Mouse (Mus musculus): ENCODE measurements at regions not wholly inside any gene's neighbourhood (a gene's known extent, or its start where the extent isn't known, plus 50 kb on each side); places are given as distances from the start of the nearest gene placed in this dataset.
A peak's percentile ranks its signal among the peaks of the same experiment; 100 is the strongest.

- 77% methylated on average over 8 of the region's 8 CpGs for WGBS
- Histone ChIP-seq H3K27me3 (ENCODE audit: control insufficient read depth, insufficient read depth, low read length) (no peaks in the 10 kb centered on the region), H3K9ac (ENCODE audit: low read length) (no peak overlapping the region), H3K27ac (ENCODE audit: low read depth, low read length) (no peak overlapping the region), H3K9me3 (ENCODE audit: control insufficient read depth, low read length) (no peaks in the 10 kb centered on the region), H3K4me3 (ENCODE audit: low read depth, low read length) (no peak overlapping the region), H3K4me2 (no peak overlapping the region), H3K4me1 (ENCODE audit: control insufficient read depth, insufficient read depth, low read length) (no peaks in the 10 kb centered on the region), H3K36me3 (ENCODE audit: control insufficient read depth, insufficient read depth, low read length) (no peaks in the 10 kb centered on the region)
- no peak for DNase-seq (ENCODE audit: low spot score, missing footprints)
- ATAC-seq (ENCODE audit: low FRiP score), result no peak
Observed at GRCm38 (mm10) chr17:81201052-81201451, 136.2 kb upstream of the Thumpd2 start.

GRCm38 (mm10) chr17:81194006-81194405, 129.1 kb upstream of the Thumpd2 start:
- no peaks in the 10 kb centered on the region for H3K27me3 ChIP-seq (ENCODE audit: control insufficient read depth, insufficient read depth, low read length)
- H3K4me1 ChIP-seq (ENCODE audit: control insufficient read depth, insufficient read depth, low read length), result no peaks in the 10 kb centered on the region
- DNase-seq (ENCODE audit: low spot score, missing footprints) (no peak), ATAC-seq (ENCODE audit: low FRiP score) (no peak; the same call in 1 of the 2 replicates)
- WGBS, result 87% methylated on average over 10 of the region's 10 CpGs
- H3K4me3 ChIP-seq (ENCODE audit: low read depth, low read length), result no peak overlapping the region
- no peak overlapping the region for H3K27ac ChIP-seq (ENCODE audit: low read depth, low read length)
- H3K4me2 ChIP-seq, result no peak overlapping the region
- no peaks in the 10 kb centered on the region for H3K36me3 ChIP-seq (ENCODE audit: control insufficient read depth, insufficient read depth, low read length)
- H3K9me3 ChIP-seq (ENCODE audit: control insufficient read depth, low read length), result no peaks in the 10 kb centered on the region
- no peak overlapping the region for H3K9ac ChIP-seq (ENCODE audit: low read length)

- no peak overlapping the region for H3K4me3 ChIP-seq (ENCODE audit: low read depth, low read length)
- H3K4me2 ChIP-seq, result no peak overlapping the region
- no peaks in the 10 kb centered on the region for H3K9me3 ChIP-seq (ENCODE audit: control insufficient read depth, low read length)
- H3K36me3 ChIP-seq (ENCODE audit: control insufficient read depth, insufficient read depth, low read length), result no peaks in the 10 kb centered on the region
- ATAC-seq (ENCODE audit: low FRiP score) (peak; percentile 49), DNase-seq (ENCODE audit: low spot score, missing footprints) (peak; percentile 94)
- no peak overlapping the region for H3K27ac ChIP-seq (ENCODE audit: low read depth, low read length)
- H3K4me1 ChIP-seq (ENCODE audit: control insufficient read depth, insufficient read depth, low read length), result no peaks in the 10 kb centered on the region
- 45% methylated on average over 8 of the region's 8 CpGs for WGBS
- no peaks in the 10 kb centered on the region for H3K27me3 ChIP-seq (ENCODE audit: control insufficient read depth, insufficient read depth, low read length)
- H3K9ac ChIP-seq (ENCODE audit: low read length), result no peak overlapping the region
Observed at GRCm38 (mm10) chr17:81193230-81193871, 128.5 kb upstream of the Thumpd2 start.

- Histone ChIP-seq H3K36me3 (ENCODE audit: control insufficient read depth, insufficient read depth, low read length) (no peaks in the 10 kb centered on the region), H3K9ac (ENCODE audit: low read length) (no peak overlapping the region), H3K4me3 (ENCODE audit: low read depth, low read length) (no peak overlapping the region), H3K27me3 (ENCODE audit: control insufficient read depth, insufficient read depth, low read length) (no peaks in the 10 kb centered on the region), H3K4me1 (ENCODE audit: control insufficient read depth, insufficient read depth, low read length) (no peaks in the 10 kb centered on the region), H3K4me2 (no peak overlapping the region), H3K27ac (ENCODE audit: low read depth, low read length) (no peak overlapping the region), H3K9me3 (ENCODE audit: control insufficient read depth, low read length) (no peaks in the 10 kb centered on the region)
- ATAC-seq (ENCODE audit: low FRiP score) (peak; percentile 76), DNase-seq (ENCODE audit: low spot score, missing footprints) (peak; percentile 89)
- WGBS, result 59% methylated on average over 4 of the region's 4 CpGs
Observed at GRCm38 (mm10) chr17:81189996-81190395, 125.1 kb upstream of the Thumpd2 start.

DNA sequence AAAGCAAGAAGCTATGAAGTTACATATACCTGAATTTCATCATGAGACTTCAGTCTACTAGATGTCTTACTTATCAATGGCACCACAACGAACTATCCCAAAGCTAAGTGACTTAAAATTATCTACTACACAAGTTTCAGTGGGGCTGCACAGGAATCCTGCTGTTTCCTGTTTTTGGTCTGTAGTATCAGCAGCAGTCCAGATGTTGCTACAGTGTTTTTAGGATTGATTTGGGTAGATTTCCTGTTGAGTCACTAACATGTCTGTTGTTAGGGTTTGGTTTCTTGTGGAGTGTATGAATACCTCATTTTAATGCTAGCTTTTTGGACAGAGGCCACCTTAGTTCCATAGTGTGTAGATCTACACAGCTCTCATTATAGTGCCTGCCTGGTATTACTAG, 120.8 kb upstream of the Thumpd2 start:
- Histone ChIP-seq H3K27ac (ENCODE audit: low read depth, low read length) (no peak overlapping the region), H3K36me3 (ENCODE audit: control insufficient read depth, insufficient read depth, low read length) (no peaks in the 10 kb centered on the region), H3K9ac (ENCODE audit: low read length) (no peak overlapping the region), H3K4me2 (no peak overlapping the region), H3K27me3 (ENCODE audit: control insufficient read depth, insufficient read depth, low read length) (no peaks in the 10 kb centered on the region), H3K4me1 (ENCODE audit: control insufficient read depth, insufficient read depth, low read length) (no peaks in the 10 kb centered on the region), H3K9me3 (ENCODE audit: control insufficient read depth, low read length) (no peaks in the 10 kb centered on the region), H3K4me3 (ENCODE audit: low read depth, low read length) (no peak overlapping the region)
- ATAC-seq (ENCODE audit: low FRiP score) (no peak), DNase-seq (ENCODE audit: low spot score, missing footprints) (no peak)
- 75% methylated on average over 1 of the region's 1 CpGs for WGBS

DNA sequence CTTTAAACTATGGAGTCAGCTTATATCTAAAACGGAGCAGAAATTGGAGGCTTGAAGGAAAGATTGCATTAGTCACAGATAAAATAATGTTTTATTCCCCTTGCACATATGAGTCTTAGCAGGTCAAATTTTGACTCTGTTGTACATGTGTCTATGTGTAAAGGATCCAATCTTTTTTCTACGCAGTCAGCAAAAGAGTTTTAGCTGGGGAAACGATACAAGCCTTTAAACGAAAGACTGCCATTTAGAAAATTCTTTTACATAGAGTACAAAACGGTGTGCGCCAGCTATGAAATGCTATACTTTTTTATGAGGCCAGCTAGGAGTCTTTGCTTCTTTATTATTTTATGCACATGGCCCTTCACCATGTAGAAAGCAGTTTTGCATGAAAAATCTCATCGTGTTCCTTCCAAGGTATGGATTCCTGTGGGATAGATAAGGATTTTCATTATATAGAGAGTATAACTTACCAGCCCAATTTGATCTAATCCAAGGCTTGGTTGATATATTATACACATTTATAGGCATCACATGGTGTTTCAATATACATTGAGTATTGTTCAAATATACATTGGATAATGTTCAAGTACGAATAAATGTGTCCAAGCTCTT, 116.0 kb upstream of the Thumpd2 start:
- Histone ChIP-seq H3K4me3 (ENCODE audit: low read depth, low read length) (no peak overlapping the region), H3K27ac (ENCODE audit: low read depth, low read length) (no peak overlapping the region), H3K36me3 (ENCODE audit: control insufficient read depth, insufficient read depth, low read length) (no peaks in the 10 kb centered on the region), H3K27me3 (ENCODE audit: control insufficient read depth, insufficient read depth, low read length) (no peaks in the 10 kb centered on the region), H3K4me2 (no peak overlapping the region), H3K4me1 (ENCODE audit: control insufficient read depth, insufficient read depth, low read length) (no peaks in the 10 kb centered on the region), H3K9ac (ENCODE audit: low read length) (no peak overlapping the region), H3K9me3 (ENCODE audit: control insufficient read depth, low read length) (no peaks in the 10 kb centered on the region)
- ATAC-seq (ENCODE audit: low FRiP score) (no peak), DNase-seq (ENCODE audit: low spot score, missing footprints) (no peak)
- WGBS, result 88% methylated on average over 8 of the region's 8 CpGs

DNA sequence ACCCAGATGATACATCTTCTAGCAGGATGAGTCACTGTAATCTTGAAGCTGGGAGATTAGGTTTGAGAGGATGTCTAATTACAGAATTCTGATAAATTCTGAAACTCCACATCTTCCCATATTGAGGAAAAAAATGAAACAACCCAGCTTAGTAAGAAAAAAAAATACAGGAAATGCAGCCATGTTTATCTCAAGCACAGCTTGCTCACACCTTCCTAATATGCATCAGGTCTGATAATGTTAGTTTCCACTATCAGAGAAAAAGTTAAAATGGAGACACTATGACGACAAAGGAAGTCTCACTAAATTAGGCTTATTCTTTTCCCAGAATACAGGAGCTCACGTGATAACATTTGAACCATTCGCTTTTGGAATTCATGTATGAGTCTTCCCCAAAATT, 111.4 kb upstream of the Thumpd2 start:
- DNase-seq (ENCODE audit: low spot score, missing footprints) (no peak), ATAC-seq (ENCODE audit: low FRiP score) (no peak)
- H3K9ac ChIP-seq (ENCODE audit: low read length), result no peak overlapping the region
- no peak overlapping the region for H3K4me3 ChIP-seq (ENCODE audit: low read depth, low read length)
- H3K4me2 ChIP-seq, result no peak overlapping the region
- H3K36me3 ChIP-seq (ENCODE audit: control insufficient read depth, insufficient read depth, low read length), result no peaks in the 10 kb centered on the region
- H3K27me3 ChIP-seq (ENCODE audit: control insufficient read depth, insufficient read depth, low read length), result no peaks in the 10 kb centered on the region
- no peaks in the 10 kb centered on the region for H3K4me1 ChIP-seq (ENCODE audit: control insufficient read depth, insufficient read depth, low read length)
- no peak overlapping the region for H3K27ac ChIP-seq (ENCODE audit: low read depth, low read length)
- H3K9me3 ChIP-seq (ENCODE audit: control insufficient read depth, low read length), result no peaks in the 10 kb centered on the region
- 92% methylated on average over 3 of the region's 3 CpGs for WGBS

DNA sequence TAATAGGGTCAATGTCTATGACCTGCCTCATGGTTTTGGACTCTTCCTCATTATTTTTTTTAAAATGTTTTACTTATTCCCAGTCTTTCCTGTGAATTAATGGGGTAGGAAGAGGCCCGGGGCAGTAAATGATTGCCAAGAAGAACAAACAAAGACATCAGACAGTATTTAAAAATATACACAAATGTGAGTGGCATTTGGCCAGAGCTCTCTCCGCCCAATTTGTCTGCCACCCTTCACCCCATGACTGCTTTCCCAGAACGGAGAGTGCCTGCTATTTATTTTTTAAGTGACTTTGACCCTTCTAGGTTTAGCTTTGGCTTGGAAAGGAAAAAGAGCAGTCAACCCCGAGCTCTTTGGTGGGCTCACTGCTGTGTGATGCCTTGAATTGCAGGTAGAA, 111.0 kb upstream of the Thumpd2 start:
- 76% methylated on average over 4 of the region's 4 CpGs for WGBS
- no peak overlapping the region for H3K4me2 ChIP-seq
- H3K27me3 ChIP-seq (ENCODE audit: control insufficient read depth, insufficient read depth, low read length), result no peaks in the 10 kb centered on the region
- H3K9me3 ChIP-seq (ENCODE audit: control insufficient read depth, low read length), result no peaks in the 10 kb centered on the region
- H3K9ac ChIP-seq (ENCODE audit: low read length), result no peak overlapping the region
- no peak overlapping the region for H3K27ac ChIP-seq (ENCODE audit: low read depth, low read length)
- no peaks in the 10 kb centered on the region for H3K4me1 ChIP-seq (ENCODE audit: control insufficient read depth, insufficient read depth, low read length)
- DNase-seq (ENCODE audit: low spot score, missing footprints) (no peak), ATAC-seq (ENCODE audit: low FRiP score) (no peak)
- no peak overlapping the region for H3K4me3 ChIP-seq (ENCODE audit: low read depth, low read length)
- H3K36me3 ChIP-seq (ENCODE audit: control insufficient read depth, insufficient read depth, low read length), result no peaks in the 10 kb centered on the region

- H3K4me1 ChIP-seq (ENCODE audit: control insufficient read depth, insufficient read depth, low read length), result no peaks in the 10 kb centered on the region
- no peaks in the 10 kb centered on the region for H3K27me3 ChIP-seq (ENCODE audit: control insufficient read depth, insufficient read depth, low read length)
- DNase-seq (ENCODE audit: low spot score, missing footprints), result no peak
- H3K36me3 ChIP-seq (ENCODE audit: control insufficient read depth, insufficient read depth, low read length), result no peaks in the 10 kb centered on the region
- no peaks in the 10 kb centered on the region for H3K9me3 ChIP-seq (ENCODE audit: control insufficient read depth, low read length)
- no peak overlapping the region for H3K9ac ChIP-seq (ENCODE audit: low read length)
- H3K4me3 ChIP-seq (ENCODE audit: low read depth, low read length), result no peak overlapping the region
- ATAC-seq (ENCODE audit: low FRiP score), result no peak
- WGBS, result 83% methylated on average over 3 of the region's 3 CpGs
- no peak overlapping the region for H3K27ac ChIP-seq (ENCODE audit: low read depth, low read length)
- H3K4me2 ChIP-seq, result no peak overlapping the region
Observed at GRCm38 (mm10) chr17:81172943-81173342, 108.1 kb upstream of the Thumpd2 start.
